Mouse (Mus musculus) CH12.LX (cell line): ENCODE measurements at regions not wholly inside any gene's neighbourhood (a gene's known extent, or its start where the extent isn't known, plus 50 kb on each side); places are given as distances from the start of the nearest gene placed in this dataset.

Experiments
- DNase-seq: peaks from one replicate; pipeline ENCODE4 v3.0.0-alpha.2; 2013; ENCODE audit errors: extremely low read depth
- H3K27ac ChIP-seq: 2 replicates; pipeline ENCODE4 v1.5.1; 2012; ENCODE audit warnings: low read depth, mild to moderate bottlenecking, control low read depth, moderate library complexity; ENCODE audit not compliant: insufficient read depth
- H3K27me3 ChIP-seq: replicated peaks from 2 replicates; pipeline ENCODE3; 2012; ENCODE audit warnings: inconsistent platforms
- H3K36me3 ChIP-seq, 2 experiments: replicated peaks in 1 of 2; 2 replicates each; pipeline versions ENCODE3 to v1.6.1; 2012; ENCODE audit warnings: inconsistent platforms in 1 of 2, low read length in 1 of 2, mild to moderate bottlenecking in 1 of 2, mixed read lengths in 1 of 2, moderate library complexity in 1 of 2; ENCODE audit not compliant: control insufficient read depth in 1 of 2, insufficient read depth in 1 of 2
- H3K4me1 ChIP-seq, 2 experiments: 2 replicates each; pipeline ENCODE4 v1.6.1; 2012; ENCODE audit warnings: inconsistent platforms in 1 of 2, moderate library complexity in 1 of 2; ENCODE audit not compliant: insufficient read depth in 2 of 2, control insufficient read depth in 1 of 2
- H3K4me2 ChIP-seq: 2 replicates; pipeline ENCODE4 v1.6.1; 2012; ENCODE audit warnings: low read depth, mild to moderate bottlenecking, control low read depth; ENCODE audit not compliant: poor library complexity, insufficient read depth, severe bottlenecking
- H3K4me3 ChIP-seq, 3 experiments: fragments of 150-350 bp in 1 of 3; sonication (generic) in 1 of 3; replicated peaks in 1 of 3; 2 replicates each; pipeline versions ENCODE3 to v1.5.1; 2011 to 2012; ENCODE audit warnings: low read depth in 2 of 3, low read length in 2 of 3, mild to moderate bottlenecking in 2 of 3, moderate library complexity in 2 of 3, control low read depth in 1 of 3, improper control_type of control experiment in 1 of 3, inconsistent platforms in 1 of 3, mixed read lengths in 1 of 3; ENCODE audit not compliant: poor library complexity in 1 of 3
- H3K79me2 ChIP-seq: replicated peaks from 2 replicates; pipeline ENCODE4 v1.6.1; 2012; ENCODE audit warnings: mild to moderate bottlenecking, moderate library complexity; ENCODE audit not compliant: control insufficient read depth, poor library complexity, insufficient read depth, severe bottlenecking; ENCODE audit errors: extremely low read depth
- H3K9ac ChIP-seq: 2 replicates; pipeline ENCODE4 v1.6.1; 2012; ENCODE audit warnings: low read depth, mild to moderate bottlenecking, control low read depth, moderate library complexity; ENCODE audit not compliant: insufficient read depth
- H3K9me3 ChIP-seq: replicated peaks from 2 replicates; pipeline ENCODE3; 2012; ENCODE audit warnings: low read length, inconsistent platforms, mixed read lengths
- CHD1 ChIP-seq: IDR thresholded peaks from 2 replicates; pipeline ENCODE4 v1.6.1; 2012; ENCODE audit warnings: low read depth, low read length, improper control_type of control experiment, inconsistent platforms
- CTCF ChIP-seq, 2 experiments: IDR thresholded peaks in 1 of 2; conservative IDR thresholded peaks in 1 of 2; 2 replicates each; pipeline ENCODE4 v1.5.1; 2011 to 2012; ENCODE audit warnings: low read depth in 2 of 2, low read length in 2 of 2, improper control_type of control experiment in 1 of 2, inconsistent platforms in 1 of 2, mild to moderate bottlenecking in 1 of 2, moderate library complexity in 1 of 2
- E2F4 ChIP-seq: IDR thresholded peaks from 2 replicates; pipeline ENCODE4 v1.6.1; 2011; ENCODE audit warnings: low read depth, low read length, improper control_type of control experiment; ENCODE audit not compliant: insufficient replicate concordance
- ELF1 ChIP-seq: IDR thresholded peaks from 2 replicates; pipeline ENCODE4 v1.6.1; 2014; ENCODE audit warnings: low read depth, mild to moderate bottlenecking, inconsistent platforms, low read length, improper control_type of control experiment
- ETS1 ChIP-seq: conservative IDR thresholded peaks from 2 replicates; pipeline ENCODE4 v1.6.1; 2012; ENCODE audit warnings: low read depth, mild to moderate bottlenecking, inconsistent platforms, low read length, improper control_type of control experiment, moderate library complexity
- GABPA ChIP-seq: IDR thresholded peaks from 2 replicates; pipeline ENCODE4 v1.6.1; 2012; ENCODE audit warnings: low read depth, low read length, improper control_type of control experiment, inconsistent platforms; ENCODE audit not compliant: insufficient replicate concordance
- IRF4 ChIP-seq: IDR thresholded peaks from 2 replicates; pipeline ENCODE4 v1.6.1; 2014; ENCODE audit warnings: low read depth, mild to moderate bottlenecking, inconsistent platforms, low read length, improper control_type of control experiment
- JUND ChIP-seq: conservative IDR thresholded peaks from 2 replicates; pipeline ENCODE4 v1.6.1; 2011; ENCODE audit warnings: low read depth, low read length, improper control_type of control experiment
- MAFK ChIP-seq: IDR thresholded peaks from 2 replicates; pipeline ENCODE4 v1.6.1; 2011; ENCODE audit warnings: low read length, improper control_type of control experiment; ENCODE audit not compliant: insufficient replicate concordance
- MEF2A ChIP-seq: IDR thresholded peaks from 2 replicates; pipeline ENCODE4 v1.6.1; 2014; ENCODE audit warnings: low read depth, mild to moderate bottlenecking, inconsistent platforms, low read length, improper control_type of control experiment, borderline replicate concordance
- MXI1 ChIP-seq: IDR thresholded peaks from 2 replicates; pipeline ENCODE4 v1.6.1; 2011; ENCODE audit warnings: mild to moderate bottlenecking, low read depth, low read length, improper control_type of control experiment
- MYC ChIP-seq: IDR thresholded peaks from 2 replicates; pipeline ENCODE4 v1.6.1; 2011; ENCODE audit warnings: low read depth, mild to moderate bottlenecking, improper control_type of control experiment, low read length
- NELFE ChIP-seq: IDR thresholded peaks from 2 replicates; pipeline ENCODE4 v1.6.1; 2011; ENCODE audit warnings: low read depth, low read length, improper control_type of control experiment
- NRF1 ChIP-seq: IDR thresholded peaks from 2 replicates; pipeline ENCODE4 v1.6.1; 2014; ENCODE audit warnings: low read depth, mild to moderate bottlenecking, inconsistent platforms, low read length, improper control_type of control experiment, moderate library complexity
- PAX5 ChIP-seq: IDR thresholded peaks from 2 replicates; pipeline ENCODE4 v1.6.1; 2012; ENCODE audit warnings: low read length, inconsistent platforms, mixed read lengths
- POLR2A ChIP-seq: IDR thresholded peaks from 2 replicates; pipeline ENCODE4 v1.6.1; 2011; ENCODE audit warnings: low read depth, mild to moderate bottlenecking, improper control_type of control experiment, low read length
- POLR2AphosphoS2 ChIP-seq: IDR thresholded peaks from 2 replicates; pipeline ENCODE4 v1.6.1; 2011; ENCODE audit warnings: low read depth, low read length, improper control_type of control experiment
- RAD21 ChIP-seq: IDR thresholded peaks from 2 replicates; pipeline ENCODE4 v1.6.1; 2011; ENCODE audit warnings: low read depth, mild to moderate bottlenecking, low read length, improper control_type of control experiment, moderate library complexity
- RCOR1 ChIP-seq: conservative IDR thresholded peaks from 2 replicates; pipeline ENCODE4 v1.6.1; 2012; ENCODE audit warnings: low read depth, mild to moderate bottlenecking, inconsistent platforms, low read length, improper control_type of control experiment
- SIN3A ChIP-seq: IDR thresholded peaks from 2 replicates; pipeline ENCODE4 v1.6.1; 2012; ENCODE audit warnings: low read length, improper control_type of control experiment, inconsistent platforms
- SMC3 ChIP-seq: IDR thresholded peaks from 2 replicates; pipeline ENCODE4 v1.6.1; 2011; ENCODE audit warnings: low read depth, low read length, improper control_type of control experiment
- TCF12 ChIP-seq: IDR thresholded peaks from 2 replicates; pipeline ENCODE4 v1.6.1; 2014; ENCODE audit warnings: low read depth, mild to moderate bottlenecking, inconsistent platforms, low read length, improper control_type of control experiment
- UBTF ChIP-seq: IDR thresholded peaks from 2 replicates; pipeline ENCODE4 v1.6.1; 2012; ENCODE audit warnings: low read depth, mild to moderate bottlenecking, inconsistent platforms, low read length, improper control_type of control experiment, moderate library complexity
- USF1 ChIP-seq: IDR thresholded peaks from 2 replicates; pipeline ENCODE4 v1.6.1; 2014; ENCODE audit warnings: low read depth, mild to moderate bottlenecking, inconsistent platforms, low read length, improper control_type of control experiment
- USF2 ChIP-seq: conservative IDR thresholded peaks from 2 replicates; pipeline ENCODE4 v1.6.1; 2011; ENCODE audit warnings: low read depth, low read length, improper control_type of control experiment
- ZC3H11A ChIP-seq: IDR thresholded peaks from 2 replicates; pipeline ENCODE4 v1.6.1; 2012; ENCODE audit warnings: low read depth, mild to moderate bottlenecking, inconsistent platforms, low read length, improper control_type of control experiment
- ZKSCAN1 ChIP-seq: IDR thresholded peaks from 2 replicates; pipeline ENCODE4 v1.6.1; 2012; ENCODE audit warnings: low read depth, inconsistent platforms, low read length, improper control_type of control experiment, borderline replicate concordance
- ZMIZ1 ChIP-seq: IDR thresholded peaks from 2 replicates; pipeline ENCODE4 v1.6.1; 2012; ENCODE audit warnings: low read depth, mild to moderate bottlenecking, inconsistent platforms, low read length, improper control_type of control experiment
- dilution Hi-C: fragments of 300-500 bp; cut with MboI; formaldehyde crosslinking; loops from 2 replicates; pipeline ENCODE4 v1.14.3; 2020; ENCODE audit warnings: low sequenced_read_pairs; ENCODE audit not compliant: extremely low pct_unique_long_range_greater_than_20kb, extremely low pct_ligation_motif_present
- in situ Hi-C: fragments of 300-500 bp; cut with MboI; formaldehyde crosslinking; loops from 3 replicates; pipeline ENCODE4 v1.14.3; 2019; ENCODE audit warnings: low sequenced_read_pairs, low pct_ligation_motif_present, low pct_unique_long_range_greater_than_20kb, mixed read lengths

DNA sequence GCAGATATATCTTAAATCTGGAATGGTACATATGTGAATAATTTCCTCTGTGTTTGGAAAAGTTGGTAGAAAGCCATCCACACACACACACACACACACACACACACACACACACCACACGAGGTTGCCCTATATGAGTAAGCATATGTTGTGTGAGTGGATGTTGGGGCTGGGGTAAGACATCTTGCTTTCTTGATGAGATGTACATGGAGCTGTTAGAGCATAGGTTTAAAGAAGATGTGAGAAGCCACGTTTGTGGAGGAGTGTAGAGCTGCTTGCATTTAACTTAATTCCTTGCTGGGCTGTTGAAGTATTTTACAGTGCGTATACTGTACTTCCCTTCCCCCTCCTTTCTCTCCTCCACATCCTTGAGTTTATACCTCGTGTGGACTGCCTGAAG is 147.8 kb downstream of the Vrk1 start:
- Histone ChIP-seq H3K27me3 (no peaks in the 10 kb centered on the region), H3K9ac (no peak overlapping the region)
- no peak for DNase-seq
- no peak for TF ChIP-seq UBTF
- TF ChIP-seq SIN3A = no peak
- no peak for TF ChIP-seq ZKSCAN1
- TF ChIP-seq POLR2AphosphoS2 = no peak
- TF ChIP-seq ELF1 = no peak
- no peak for TF ChIP-seq MEF2A
- no peak for TF ChIP-seq RAD21
- TF ChIP-seq USF2 = no peak
- no peak for TF ChIP-seq IRF4
- no peak for TF ChIP-seq MAFK
- TF ChIP-seq NRF1 = no peak
- TF ChIP-seq MYC = no peak
- TF ChIP-seq POLR2A = no peak
- no peak for TF ChIP-seq USF1
- no peak for TF ChIP-seq CHD1
- TF ChIP-seq TCF12 = no peak
- no peak for TF ChIP-seq ETS1
- TF ChIP-seq CTCF (conservative IDR thresholded peaks at IDR 0.05 in 1 of 2, IDR thresholded peaks at IDR 0.05 in 1 of 2; ENCODE audit: low read depth in 2 of 2, low read length in 2 of 2) = no peak
- TF ChIP-seq NELFE = no peak
- TF ChIP-seq ZC3H11A = no peak
- TF ChIP-seq, all 38 proteins: peak for 0
- dilution Hi-C loops (no loop called here), in situ Hi-C loops (no loop called here)
- Histone ChIP-seq H3K36me3 (no peaks in the 10 kb centered on the region), H3K9me3 (peaks cover 82% of the 10 kb centered on the region), H3K27ac (no peak overlapping the region), H3K4me2 (no peak overlapping the region), H3K4me1 (no peaks in the 10 kb centered on the region), H3K79me2 (no peaks in the 10 kb centered on the region), H3K4me3 (no peak overlapping the region)

DNA sequence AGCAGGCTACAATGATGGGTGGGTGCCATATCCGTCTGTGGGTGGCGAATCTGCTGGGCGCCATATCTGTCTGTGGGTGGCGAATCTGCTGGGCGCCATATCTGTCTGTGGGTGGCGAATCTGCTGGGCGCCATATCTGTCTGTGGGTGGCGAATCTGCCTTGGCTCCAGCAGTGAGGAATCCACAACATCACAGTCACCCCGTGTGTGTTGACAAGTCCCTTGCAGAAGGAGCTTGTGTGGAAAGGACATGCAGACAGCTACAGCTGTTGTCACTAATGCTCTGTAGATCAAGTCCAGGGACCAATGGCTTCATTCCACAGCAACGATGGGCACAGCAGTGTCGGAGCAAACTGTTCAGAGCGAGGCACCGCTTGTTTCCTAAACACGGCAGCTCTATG is 148.6 kb downstream of the Vrk1 start:
- in situ Hi-C loops (no loop called here), dilution Hi-C loops (no loop called here)
- Histone ChIP-seq H3K9ac (no peak overlapping the region), H3K4me3 (no peak overlapping the region), H3K4me1 (no peaks in the 10 kb centered on the region), H3K79me2 (no peaks in the 10 kb centered on the region), H3K4me2 (no peak overlapping the region), H3K36me3 (no peaks in the 10 kb centered on the region), H3K27me3 (no peaks in the 10 kb centered on the region), H3K9me3 (peaks cover 82% of the 10 kb centered on the region), H3K27ac (no peak overlapping the region)
- TF ChIP-seq UBTF (no peak), RCOR1 (no peak), JUND (no peak), E2F4 (no peak), RAD21 (no peak), GABPA (no peak), USF1 (no peak), ELF1 (no peak), PAX5 (no peak), ZMIZ1 (no peak), SMC3 (no peak), IRF4 (no peak), POLR2AphosphoS2 (no peak), POLR2A (no peak), MXI1 (no peak)
- no peak for DNase-seq
